Mouse (Mus musculus) kidney, adult 9 months (tissue): ENCODE results near the gene Pnkd.

ENCODE experiments used
- DNase-seq: peaks from one replicate; pipeline ENCODE4 v3.0.0; 2022

Gene Pnkd

DNA sequence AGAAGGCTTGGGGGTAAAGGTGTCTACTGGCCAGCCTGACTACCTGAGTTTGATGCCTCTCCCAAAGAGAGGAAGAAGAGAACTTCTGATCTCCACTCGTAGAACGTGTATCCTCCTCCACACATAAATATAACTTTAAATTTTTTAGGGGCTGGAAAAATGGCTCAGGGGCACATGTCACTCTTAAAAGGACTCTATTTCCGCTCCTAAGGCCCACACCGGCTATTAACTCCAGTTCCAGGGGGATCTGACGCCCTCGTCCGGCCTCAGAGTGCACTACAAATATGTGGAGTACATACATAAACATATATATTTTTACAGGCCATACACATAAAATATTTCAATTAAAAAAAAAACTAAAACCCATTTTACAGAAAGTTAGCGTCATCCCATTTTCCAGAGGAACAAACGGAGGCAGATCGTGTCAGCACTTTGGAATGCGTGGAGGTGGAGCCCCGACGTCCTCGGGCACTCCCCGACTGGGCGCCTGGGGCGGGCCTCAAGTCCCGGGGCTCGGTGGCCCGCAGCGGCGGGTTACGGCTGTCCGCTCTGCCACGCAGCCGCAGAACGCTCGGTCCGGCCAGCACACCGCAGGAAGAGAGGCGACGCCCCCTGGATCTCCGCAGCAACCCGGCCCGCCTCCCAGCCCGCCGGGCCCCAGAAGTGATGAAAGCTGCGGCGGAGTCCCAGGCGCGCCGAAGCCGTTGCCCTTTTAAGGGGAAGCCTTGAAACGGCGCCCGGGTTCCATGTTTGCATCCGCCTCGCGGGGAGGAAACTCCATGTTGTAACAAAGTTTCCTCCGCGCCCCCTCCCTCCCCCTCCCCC, 106.4 kb downstream of the Pnkd start, which contains the start of gene Ctdsp1:
Gene Ctdsp1, plus strand, starts transcription at position 586 of the 825 bp plus-strand sequence.
- peak; percentile 99 for DNase-seq

DNA sequence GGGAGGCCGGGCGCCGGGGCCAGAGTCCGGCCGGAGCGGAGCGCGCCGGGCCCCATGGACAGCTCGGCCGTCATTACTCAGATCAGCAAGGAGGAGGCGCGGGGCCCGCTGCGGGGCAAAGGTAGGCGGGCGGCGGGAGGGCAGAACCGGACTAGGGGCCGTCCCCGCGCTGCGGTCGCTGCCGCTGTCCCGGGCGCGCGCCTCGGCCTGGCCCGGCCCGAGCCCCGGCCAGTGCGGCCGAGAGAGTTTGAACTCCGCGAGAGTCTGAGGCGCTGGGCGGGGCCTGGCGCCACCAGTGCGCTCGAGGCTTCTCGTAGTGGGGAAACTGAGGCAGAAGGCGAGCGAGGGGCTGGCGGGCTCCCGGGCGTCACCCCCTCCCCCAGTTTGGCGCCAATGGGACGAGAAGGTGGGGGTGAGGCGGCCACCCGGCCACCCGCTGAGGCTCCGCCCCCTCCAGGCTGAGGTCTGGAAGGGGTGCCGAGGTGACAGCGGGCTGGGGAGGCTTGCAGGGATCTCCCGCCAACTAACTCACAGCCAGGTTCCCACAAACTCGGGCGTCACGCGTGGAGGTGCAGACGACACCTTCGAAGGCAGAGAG, 107.2 kb downstream of the Pnkd start:
- peak; percentile 87 for DNase-seq

DNA sequence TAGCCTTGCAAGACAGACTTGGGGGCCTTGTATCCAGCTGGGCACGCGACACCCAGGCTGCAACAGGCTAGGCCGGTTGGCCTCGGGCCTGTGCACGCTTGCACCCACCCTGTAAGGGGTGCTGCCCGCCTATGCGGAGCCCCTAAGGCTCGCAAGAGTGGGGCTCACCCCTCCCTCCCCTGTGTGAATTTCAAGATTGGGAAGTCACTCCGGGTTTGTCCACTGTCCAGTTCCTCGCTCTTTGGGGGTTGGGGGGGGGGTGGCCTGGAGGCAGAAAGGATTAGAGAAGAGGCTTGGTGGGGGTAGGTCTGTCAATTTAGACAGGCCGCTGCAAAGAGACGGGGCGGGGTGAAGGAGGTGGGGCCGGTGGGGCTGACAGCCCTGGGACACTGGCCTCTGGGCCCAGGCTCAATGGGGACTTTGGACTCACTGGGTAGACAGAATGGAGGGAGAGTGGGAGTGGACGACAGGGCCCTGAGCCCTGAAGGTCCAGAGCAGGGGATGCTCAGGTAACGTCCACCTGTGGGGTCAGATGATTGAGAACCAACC, 107.8 kb downstream of the Pnkd start:
- DNase-seq: peak; percentile 86

DNA sequence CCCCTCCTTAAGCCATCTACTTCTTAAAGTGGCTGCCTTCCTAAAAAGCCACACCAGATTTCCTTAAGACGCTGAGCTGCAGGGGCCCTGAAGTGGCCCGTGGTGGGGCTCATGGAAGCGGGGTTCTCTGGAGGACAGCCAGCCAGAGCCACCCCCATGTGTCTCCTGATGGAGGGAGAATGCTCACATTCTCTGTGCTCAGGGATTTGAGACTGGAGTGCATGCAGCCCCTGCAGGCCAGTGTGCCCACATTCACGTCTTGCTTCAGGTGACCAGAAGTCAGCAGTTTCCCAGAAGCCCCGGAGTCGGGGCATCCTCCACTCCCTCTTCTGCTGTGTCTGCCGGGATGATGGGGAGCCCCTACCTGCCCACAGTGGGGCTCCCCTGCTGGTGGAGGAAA, 108.3 kb downstream of the Pnkd start:
- peak; percentile 56 for DNase-seq

DNA sequence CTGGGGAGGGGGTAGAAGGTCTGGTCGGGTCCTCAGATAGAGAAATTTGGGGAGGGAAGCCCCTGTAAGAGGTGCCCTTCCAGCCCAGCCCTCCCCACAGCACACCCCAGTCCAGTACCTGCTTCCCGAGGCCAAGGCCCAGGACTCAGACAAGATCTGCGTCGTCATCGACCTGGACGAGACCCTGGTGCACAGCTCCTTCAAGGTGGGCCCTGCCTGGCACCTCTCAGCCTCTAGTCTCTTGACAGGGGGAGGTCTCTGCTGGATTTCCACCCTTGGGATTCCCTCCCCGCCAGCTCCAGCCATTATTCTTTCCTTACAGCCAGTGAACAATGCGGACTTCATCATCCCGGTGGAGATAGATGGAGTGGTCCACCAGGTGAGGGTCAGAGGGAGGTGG, 109.0 kb downstream of the Pnkd start:
- no peak for DNase-seq

DNA sequence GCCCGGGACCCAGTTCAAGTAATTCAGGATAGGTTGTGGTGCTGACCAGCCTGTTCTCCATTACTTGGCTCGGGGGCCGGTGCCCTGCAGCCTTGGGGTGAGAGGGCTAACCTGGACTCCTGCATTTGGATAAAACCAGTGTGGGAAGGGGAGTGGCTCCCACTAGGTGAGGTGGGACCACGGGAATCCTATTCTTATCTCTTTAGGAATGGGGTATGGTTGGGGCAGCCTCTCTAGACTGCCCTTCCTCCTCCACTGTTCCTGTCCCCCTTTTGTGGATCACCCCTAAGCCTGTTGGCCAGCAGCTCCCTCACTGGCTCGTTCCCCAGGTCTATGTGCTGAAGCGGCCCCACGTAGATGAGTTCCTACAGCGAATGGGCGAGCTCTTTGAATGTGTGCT, 109.6 kb downstream of the Pnkd start:
- no peak for DNase-seq

DNA sequence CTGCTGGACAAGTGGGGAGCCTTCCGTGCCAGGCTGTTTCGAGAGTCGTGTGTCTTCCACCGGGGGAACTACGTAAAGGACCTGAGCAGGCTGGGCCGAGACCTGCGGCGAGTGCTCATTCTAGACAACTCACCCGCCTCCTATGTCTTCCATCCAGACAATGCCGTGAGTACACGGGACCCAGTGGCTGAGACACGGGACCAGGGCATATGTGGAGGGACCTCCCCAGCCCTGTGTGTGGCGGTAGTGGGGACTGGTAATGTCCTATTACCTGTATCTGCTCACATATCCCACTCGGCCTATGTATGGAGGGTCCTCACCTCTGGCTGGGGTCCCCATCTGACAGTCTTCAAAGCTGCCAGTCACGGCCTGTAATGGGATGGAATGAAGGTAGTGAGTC, 110.1 kb downstream of the Pnkd start:
- DNase-seq: no peak

DNA sequence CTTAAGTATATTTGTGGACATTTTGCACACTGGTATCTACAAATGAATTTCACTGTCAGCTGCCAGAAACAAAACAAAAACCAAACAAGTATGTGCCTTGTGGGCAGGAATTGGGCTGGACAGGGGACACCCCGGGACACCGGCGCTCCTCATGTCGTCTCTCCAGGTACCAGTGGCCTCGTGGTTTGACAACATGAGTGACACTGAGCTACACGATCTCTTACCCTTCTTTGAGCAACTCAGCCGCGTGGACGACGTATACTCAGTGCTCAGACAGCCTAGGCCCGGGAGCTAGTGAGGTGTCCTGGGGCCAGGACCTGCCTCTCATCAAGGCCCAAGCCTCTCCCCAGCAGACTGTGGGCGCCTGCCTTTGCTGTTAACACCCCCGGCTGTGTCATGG, 110.6 kb downstream of the Pnkd start:
- DNase-seq: no peak

DNA sequence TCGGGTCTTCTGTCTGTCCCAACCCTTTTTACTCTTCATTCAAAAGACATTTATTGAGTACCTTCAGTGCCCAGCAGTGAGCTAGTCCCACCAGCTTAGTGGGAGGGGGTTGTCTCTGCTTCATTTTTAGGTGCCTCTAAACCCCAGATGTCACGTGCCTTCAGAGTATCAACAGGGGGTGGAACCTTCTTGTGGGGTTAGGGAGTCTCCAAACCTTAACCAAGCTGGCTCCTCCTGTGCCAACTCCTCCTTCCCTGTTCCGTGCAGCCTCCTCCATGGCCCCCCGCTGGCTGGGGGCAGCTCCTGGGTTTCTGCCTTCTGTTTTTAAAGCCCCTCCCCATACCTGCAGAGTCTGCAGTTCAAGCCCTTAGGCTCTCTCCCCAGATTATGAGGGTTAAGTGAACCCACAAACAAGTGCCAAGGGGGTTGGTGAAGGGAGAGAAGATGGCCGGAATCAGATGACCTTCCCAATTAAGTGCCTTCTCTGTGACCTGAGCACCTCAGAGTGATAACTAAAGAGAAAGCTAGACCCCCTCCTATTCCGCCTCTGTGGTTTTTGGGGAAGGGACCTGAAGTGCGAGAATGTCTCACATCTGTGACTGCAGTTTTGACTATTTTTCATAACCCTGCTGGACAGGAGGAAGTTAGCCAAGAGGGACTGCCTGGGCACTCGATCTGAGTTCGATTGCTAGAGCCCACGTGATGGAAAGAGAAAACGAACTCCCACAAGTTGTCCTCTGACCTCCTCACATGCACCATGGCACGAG, 111.9 kb downstream of the Pnkd start:
- peak; percentile 87 for DNase-seq

DNA sequence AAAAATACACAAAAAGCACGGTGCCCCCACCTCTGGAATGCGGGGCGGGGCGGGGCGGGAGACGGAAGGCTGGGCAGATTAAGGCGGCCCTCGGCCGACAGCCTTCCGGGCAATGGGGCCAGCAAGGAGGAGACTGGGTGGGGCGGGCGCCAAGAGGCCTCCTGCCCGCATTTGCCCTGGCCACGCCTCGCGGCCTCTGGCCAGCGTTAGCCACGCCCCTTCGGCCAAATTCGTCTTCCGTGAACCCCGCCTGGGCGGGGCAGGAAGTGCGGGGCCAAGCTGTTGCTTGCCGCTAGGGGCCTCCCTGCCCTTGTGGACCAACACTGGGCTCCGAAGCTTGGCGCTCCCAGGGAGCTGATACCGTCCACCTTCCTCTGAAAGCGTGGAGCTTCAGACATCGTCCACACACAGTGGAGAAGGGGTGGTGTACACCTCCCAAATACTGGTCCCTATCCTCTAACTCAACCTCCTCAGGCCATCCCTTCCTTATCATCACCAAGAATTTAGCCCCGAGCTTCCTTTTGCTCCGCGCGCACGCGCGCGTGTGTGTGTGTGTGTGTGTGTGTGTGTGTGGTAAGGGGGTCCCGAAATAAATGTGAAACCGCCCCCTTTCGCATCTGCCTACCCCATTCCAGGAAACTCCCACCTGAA, 112.7 kb downstream of the Pnkd start:
- peak; percentile 99 for DNase-seq

DNA sequence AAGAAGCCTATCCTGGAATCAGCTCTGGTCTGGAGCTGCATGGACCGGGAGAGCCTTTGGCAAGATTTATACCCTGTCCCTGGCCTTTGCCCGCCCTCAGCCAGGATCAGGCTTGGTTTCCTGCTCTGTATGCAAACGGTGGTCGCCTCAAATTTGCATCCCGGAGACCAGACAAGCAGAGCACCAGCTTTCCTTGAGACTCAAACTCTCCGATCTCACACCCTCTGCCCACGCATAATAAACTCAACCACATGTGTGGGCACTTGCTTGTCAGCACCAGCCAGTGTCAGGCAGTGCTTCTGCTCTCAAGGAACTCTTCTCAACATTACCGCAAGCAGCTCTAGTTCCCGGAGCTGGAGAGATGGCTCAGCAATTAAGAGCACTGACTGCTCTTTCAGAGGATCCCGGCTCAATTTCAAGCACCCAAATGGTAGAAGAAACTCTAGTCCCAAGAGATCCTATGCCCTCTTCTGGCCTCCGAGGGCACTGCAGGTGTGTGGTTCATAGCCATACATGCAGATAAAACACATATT, 113.3 kb downstream of the Pnkd start:
- peak; percentile 86 for DNase-seq

DNA sequence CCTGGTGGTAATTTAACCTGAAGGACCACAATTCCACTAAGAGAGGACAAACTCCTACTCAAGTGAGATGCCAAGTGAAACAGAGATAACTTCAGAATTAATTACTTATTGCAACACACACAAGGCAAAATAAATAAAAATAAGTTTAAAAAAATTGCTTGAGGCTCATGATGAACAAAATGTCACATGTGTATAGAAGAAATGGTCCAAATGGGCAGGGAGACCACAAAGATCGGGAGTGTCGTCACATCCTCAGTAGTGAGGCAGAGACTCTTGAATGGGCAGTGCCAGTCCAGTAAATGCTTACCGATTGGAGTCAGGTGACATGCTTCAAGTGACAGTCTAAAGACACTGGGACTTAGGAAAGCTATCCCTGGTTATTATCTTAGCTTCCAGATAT, 115.8 kb downstream of the Pnkd start:
- no peak for DNase-seq

DNA sequence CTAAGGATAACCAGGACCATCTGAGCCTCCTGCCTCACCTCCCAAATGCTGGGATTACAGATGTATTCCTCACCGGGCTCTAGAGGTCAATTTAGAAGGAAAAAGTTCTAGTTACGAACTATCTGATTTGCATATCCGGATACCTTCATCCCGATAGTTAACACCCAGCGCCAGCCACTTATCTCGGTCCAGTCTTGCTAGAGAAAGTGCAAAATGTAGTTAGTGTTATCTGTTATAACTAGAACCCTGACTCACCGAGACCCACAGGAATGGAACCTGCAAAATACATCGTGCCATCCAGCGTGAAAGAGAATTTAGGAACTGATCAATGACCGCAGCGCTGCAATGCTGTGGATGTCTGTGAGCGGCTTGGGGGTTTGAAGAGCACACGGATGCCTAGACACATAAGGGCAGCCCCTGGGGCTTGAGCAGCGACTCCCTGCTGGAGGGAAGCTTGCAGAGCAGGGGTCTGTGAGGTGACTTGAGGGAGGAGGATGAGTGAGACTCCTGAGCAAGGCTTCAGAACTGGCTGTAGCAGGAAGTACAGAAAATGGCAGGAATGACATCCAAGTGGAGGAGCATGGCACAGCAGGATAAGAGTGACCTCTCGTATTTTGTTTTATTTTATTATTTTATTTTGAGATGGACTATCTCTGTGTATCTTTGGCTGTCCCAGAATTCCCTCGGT, 116.4 kb downstream of the Pnkd start:
- no peak for DNase-seq
